Mouse (Mus musculus) urinary bladder, postnatal 14 days (tissue): ENCODE measurements around the gene Sobp.

Source experiments
- DNase-seq: peaks from one replicate; pipeline ENCODE4 v3.0.0; 2021; ENCODE audit warnings: low spot score

Sobp gene

DNA sequence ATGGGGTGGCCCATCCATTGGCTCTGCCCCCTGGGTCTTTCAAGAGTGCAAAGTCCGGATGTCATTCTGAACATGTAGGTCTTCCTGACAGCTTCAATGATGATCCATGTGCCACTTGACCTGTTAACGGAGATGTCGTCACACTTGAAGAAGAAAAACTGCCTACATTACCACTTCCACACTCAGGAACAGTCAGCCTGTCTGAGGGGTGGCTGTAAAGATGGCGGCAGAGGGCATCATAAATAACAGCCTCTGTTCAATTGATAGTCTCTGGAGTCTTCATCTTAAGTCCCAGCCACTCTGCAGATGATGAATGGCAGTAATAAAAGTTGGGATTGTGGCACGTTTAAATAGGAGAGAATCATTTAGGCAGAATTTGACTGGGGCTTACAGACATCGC lies 87.4 kb downstream of the Sobp start:
- DNase-seq: no peak

GRCm38 (mm10) chr10:43084087-43084366 lies 90.3 kb downstream of the Sobp start:
- no peak for DNase-seq

DNA sequence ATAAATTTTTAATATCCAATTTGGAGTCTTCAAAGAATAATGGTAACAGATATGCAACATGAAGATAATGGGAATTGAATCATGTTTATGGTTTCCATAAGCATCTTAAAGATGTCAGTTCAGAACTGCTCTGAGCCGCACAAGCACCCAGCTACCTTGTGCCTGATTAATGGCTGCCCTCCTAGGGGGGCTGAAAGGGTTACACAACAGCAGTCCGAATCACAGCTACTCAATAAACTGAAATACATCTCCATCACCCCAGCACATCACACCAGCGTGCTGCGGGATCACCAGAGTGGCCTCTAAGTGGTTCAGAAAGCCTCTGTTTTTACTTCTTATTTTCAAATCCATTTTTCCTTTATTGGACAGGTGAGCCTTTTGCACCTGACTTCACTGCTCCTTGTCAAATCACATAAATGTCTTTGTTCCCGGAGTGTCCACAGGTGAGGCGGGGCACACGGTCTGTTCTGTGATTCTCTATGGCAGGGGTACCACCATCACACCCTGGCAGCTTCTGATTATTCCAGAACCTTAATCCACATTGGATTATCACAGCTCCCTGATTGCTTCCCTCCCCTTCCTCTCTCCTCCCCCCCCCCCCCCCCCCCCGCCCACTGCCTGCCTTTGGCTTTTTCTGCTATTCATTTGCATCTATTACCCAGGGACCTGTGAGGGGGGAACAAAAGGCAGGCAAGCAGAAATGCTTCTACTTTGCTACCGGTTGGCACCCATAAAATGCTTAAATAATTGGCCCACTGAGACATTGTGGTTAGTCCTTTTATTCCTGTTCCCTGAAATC lies 90.8 kb downstream of the Sobp start:
- no peak for DNase-seq

DNA sequence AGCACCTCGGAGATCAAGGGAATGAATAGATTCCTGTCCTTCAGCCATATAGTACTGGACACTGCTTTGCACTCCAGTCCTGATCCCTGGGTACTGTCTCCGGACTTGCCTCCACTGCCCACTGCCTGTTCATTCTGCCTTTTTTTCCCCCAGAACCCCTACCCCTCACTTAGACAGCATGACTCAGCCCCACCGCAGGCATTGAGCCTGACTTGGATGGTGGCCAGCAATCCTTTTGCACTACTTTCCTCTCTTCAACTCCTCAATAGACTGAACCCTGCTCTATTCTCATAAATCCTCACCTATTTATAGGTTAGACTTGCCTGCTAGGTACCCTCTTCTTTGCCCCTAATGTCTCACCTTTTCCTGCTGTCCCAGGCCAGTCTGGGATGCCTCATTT lies 93.0 kb downstream of the Sobp start:
- no peak for DNase-seq

- no peak for DNase-seq
Observed at GRCm38 (mm10) chr10:43075535-43076152, 98.7 kb downstream of the Sobp start.

GRCm38 (mm10) chr10:43073281-43073680 lies 101.0 kb downstream of the Sobp start:
- DNase-seq: no peak

GRCm38 (mm10) chr10:43070893-43071292 lies 103.4 kb downstream of the Sobp start:
- no peak for DNase-seq

DNA sequence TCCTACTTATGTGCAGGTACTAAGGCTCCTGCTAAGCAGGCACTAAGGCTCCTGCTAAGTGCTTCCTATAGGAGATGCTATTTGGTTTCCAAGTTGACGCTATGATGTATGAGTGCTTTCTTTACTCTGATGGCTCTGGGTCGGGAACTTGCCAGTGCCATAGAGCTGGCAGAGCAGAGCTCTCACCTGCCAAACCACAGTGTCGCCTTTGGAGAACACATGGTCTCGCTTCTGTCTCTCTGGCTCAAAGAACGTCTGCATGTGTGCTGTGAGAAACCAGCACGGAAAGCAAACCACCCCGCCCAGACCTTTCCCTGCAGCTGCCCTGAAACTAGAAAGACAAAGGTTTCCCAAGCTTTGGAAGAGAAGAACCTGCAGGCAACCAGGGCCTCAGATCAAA lies 109.0 kb downstream of the Sobp start:
- no peak for DNase-seq

DNA sequence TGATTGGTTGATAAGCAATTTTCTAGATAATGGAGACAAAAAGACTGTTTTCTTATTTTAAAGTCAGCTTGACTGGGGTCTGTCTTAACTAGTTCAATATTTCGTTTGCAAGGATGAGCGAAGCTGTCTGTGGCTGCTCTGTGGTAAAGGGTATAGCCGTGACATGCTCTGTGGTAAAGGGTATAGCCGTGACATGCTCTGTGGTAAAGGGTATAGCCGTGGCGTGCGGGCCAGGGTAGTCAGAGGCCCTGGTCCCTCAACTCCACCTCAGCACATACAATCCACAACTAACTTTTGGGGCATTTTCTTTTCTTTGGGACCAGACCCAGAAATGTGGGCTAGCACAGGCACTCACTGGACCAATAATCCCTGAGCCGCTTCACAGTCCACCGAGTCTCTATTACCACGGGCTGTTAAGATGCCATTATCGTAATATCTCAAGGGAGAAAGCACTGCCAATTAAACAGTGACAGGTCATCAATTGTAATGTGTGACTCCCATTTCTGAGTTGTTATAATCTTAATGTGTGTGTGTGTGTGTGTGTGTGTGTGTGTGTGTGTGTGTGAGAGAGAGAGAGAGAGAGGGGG lies 112.7 kb downstream of the Sobp start:
- no peak for DNase-seq

DNA sequence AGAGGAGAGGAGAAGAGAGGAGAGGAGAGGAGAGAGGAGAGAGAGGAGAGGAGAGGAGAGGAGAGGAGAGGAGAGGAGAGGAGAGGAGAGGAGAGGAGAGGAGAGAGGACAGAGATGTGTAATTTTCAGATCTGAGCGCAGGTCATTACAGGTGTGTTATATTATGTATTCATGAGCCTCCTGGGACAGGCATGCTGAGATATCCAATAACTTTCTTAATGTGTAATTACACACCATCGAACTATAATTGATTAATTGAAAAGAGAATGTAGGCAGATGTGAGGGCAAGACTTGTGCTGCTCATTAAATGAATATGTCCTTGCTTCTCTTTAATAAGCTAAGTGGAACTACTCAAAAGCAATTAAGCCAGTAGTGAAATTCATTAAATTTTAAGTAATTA lies 118.9 kb downstream of the Sobp start:
- DNase-seq: no peak

DNA sequence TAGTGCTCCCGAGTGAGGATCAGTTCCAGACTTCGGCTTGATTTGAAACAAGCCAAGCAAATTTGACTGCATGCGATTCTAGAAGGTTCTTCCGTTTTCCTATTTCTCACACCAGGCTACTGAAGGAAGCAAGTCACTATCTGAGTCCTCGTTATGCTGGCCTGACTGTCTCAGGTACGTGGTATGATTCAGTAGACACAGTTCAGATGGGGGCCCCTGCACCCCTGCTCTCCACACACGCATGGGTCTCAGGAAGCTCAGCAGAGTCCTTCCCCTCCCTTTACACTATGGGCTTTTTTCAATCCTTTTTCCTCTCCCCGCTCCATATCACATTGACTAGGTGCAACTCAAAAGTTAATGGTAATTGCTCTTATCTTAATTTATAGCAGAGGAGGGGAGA lies 119.6 kb downstream of the Sobp start:
- DNase-seq: no peak

- DNase-seq: no peak
Observed at GRCm38 (mm10) chr10:43053861-43054560, 120.3 kb downstream of the Sobp start.

- peak; percentile 7 for DNase-seq
Observed at GRCm38 (mm10) chr10:43052462-43052861, 121.9 kb downstream of the Sobp start.

- DNase-seq: no peak
Observed at GRCm38 (mm10) chr10:43047804-43048348, 126.5 kb downstream of the Sobp start.

DNA sequence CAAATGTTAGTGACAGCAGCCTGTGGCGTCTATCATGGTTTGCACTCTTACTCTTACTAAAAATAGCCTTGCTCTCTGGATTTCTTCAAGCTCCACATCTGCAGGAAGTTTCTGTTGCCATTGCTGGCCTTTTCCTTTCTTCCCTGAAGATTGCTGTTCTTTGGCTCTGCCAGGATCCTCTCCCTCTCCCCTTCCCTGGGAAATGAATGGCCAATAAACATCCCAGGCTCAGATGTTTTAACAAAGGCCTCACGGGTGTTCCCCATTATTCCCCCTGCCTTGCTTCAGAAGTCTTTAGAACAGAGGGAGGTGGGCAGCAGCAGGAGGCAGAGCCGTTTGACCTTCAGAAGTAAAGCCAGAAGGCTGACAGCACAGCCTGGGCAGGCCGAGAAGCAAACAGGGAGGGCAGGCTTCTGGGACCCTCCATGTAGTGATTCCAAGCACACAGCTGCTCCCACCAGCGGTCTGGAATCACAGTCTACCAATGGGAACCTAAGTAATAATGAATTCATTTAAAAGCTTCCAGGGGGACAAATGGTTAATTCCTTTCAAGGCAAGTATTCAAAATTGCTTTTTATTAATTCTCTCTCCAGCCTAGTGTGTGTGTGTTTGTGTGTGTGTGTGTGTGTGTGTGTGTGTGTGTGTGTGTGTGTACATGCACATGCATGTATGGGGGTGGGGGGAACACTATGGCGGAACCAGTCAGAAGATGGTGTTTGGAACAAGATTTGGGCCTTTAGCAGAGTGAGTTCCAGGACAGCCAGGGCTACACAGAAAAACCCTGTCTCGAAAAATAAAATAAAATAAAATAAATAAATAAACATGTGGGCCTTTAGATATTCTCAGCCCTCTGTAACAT lies 130.8 kb downstream of the Sobp start:
- DNase-seq: no peak

GRCm38 (mm10) chr10:43042591-43043327 lies 131.6 kb downstream of the Sobp start:
- DNase-seq: no peak

GRCm38 (mm10) chr10:43041794-43042193 lies 132.5 kb downstream of the Sobp start:
- no peak for DNase-seq

DNA sequence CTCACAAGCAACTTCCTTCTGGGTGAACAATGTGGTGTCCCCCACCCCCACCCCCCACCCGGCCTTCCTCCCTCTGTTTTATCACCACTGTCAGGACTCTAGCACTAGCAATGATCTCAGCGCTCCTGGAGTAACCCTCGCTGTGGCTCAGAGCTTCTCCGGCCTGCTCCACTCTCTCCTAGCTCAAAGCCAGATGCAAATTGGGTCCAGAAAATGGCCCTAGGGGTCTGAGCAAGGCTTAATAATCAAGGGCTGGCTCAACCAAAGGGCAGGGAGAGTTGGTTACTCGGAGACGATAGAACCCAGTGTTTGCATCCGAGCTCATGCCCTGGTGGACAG lies 136.9 kb downstream of the Sobp start:
- no peak for DNase-seq

DNA sequence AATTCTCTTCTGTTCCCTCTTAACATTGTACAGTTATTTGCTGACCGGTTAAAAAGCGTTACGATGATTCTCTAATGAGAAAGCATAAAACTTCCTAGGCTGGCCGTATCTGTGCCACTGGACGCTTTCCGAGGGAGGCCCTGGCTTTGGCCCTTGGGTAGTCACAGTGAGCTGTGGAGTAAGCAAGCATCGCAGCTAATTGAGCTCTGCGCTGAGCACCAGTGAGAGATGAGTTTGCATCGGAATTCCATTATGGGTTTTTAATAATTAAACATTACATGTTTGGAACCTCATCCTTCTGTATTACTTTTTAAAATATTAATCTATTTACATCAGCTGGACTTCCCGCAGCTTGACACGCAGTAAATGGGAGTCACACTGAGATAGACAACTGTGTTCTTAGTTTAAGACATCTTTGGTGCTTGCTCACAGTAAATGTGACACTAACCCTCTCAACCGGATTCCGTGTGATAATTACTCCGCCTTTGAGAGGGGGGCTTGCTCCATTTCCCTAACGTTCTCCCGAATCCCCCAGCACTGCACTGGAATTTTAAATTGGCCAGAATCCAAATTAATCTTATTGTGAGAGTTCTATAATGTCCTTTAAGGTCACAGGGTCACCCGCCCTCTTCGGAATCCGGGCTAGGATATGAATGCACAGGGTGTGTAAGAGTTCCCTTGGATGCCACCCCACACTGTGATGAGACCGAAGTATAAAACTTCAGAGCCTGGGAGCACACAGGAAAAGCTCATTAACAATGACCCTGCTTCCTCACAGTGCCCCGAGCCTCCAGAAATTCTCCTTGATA lies 137.5 kb downstream of the Sobp start:
- no peak for DNase-seq

GRCm38 (mm10) chr10:43035579-43035978 lies 138.8 kb downstream of the Sobp start:
- DNase-seq: no peak
